Mouse (Mus musculus) thymus, postnatal 0 days (tissue): ENCODE results near the gene Ifna7. TPM values are rescaled to one million over a fixed set of nuclear protein-coding genes. Genes with fewer than 3 reads are reported as not detected.

ENCODE experiments used
- DNase-seq: peaks from one replicate; pipeline ENCODE4 v3.0.0-alpha.2; 2015; ENCODE audit warnings: low spot score
- polyA plus RNA-seq: library from polyadenylated mRNA; unstranded; fragments of >200 nt; fragmentation: Nextera tagmentation; extraction: Ambion mirVana; gene quantifications from 2 replicates; pipeline ENCODE4 v1.2.1, GENCODE M21; 2015

Ifna7 gene
- polyA plus RNA-seq, 1 experiment from 2014 or later = not detected

DNA sequence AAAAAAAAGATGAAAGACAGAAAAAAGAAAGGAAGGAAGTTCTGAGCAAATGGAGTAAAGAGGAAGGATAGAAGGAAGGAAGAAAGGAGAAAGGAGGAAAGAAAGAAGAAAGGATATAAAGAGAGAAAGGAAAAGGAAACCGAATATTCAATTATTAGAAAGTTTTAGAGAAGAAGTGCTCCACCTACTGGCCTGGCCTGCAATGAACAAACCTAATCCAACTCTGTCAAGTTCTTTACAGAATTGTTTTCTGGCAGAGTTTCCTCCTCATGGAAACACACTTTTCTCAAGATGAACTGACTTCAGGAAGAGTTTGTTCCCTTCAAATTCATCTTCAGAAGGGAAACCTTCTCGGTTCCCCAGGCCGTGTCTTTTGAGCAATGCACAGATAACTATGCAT is 22.8 kb downstream of the Ifna7 start:
- peak; percentile 17 for DNase-seq

DNA sequence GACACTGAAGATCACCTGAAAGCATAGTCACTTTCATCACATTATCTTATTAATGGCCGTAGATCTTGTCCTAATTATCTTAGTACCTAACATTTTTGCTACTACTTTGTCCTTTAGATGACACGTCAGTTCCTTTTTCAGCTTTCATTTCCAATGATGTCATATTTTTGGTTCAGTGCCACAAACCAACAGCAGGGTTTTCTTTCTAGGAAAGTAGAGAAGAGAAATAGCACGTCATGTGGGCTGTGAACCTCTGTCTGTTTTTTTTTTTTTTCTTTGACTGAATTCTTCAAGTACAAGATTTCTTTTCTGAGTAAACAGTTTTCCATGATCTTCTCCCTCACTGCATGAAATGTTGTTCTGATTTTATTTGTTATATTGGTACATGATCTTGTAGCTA is 24.0 kb downstream of the Ifna7 start:
- no peak for DNase-seq

DNA sequence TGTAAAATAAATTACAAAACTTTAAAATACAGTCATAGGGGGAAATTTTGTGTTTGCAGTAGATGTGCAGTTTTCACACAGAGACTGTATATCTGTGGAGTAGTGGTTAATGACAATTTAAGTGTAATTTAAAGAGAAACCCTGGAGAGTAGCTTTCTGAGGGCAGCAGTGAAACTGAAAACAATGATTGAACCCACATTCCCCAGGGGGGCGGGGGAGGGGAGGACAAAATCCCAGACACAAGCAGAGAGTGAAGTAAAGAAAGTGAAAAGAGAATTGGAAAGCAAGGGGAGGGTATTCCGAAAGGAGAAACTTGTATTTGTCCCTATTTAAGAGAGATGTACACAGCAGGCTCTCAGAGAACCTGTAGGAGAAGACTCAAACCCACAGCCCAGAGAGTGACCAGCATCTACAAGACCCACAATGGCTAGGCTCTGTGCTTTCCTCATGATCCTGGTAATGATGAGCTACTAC is 25.4 kb downstream of the Ifna7 start, which contains the start of gene Ifna4:
TSS of gene Ifna4 (plus strand) at position 424 of the 474 bp plus-strand sequence.
- no peak for DNase-seq

DNA sequence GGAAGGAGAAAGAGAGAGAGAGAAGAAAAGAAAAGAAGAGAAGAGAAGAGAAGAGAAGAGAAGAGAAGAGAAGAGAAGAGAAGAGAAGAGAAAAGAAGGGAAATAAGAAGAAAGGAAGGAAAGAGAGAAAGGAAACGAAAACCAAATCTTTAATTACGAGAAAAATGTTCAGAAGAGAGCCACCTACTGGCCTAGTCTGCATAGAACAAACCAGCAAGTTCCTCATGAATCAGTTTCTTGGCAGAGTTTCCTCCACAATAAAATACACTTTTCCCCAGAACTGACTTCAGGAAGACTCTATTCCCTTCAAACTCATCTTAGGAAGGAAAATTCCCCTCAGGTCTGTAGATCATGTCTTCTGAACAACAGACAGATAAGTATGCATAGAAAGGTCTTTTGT is 29.3 kb downstream of the Ifna7 start:
- no peak for DNase-seq

DNA sequence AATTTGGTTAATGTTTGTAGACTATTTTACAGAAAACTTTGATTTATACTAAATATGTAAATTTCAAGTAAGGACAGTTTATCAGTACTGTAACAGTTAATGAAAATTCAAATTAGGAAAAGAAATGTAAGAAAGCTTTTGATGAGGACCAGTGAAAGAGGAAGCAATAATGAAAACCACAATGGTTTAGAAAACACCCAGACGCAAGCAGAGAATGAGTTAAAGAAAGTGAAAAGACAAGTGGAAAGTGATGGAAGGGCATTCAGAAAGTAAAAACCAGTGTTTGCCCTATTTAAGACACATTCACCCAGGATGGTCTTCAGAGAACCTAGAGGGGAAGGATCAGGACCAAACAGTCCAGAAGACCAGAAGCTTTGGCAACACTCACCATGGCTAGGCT is 33.7 kb downstream of the Ifna7 start, which contains the start of gene Ifna1:
TSS of gene Ifna1 (plus strand) at position 390 of the 400 bp plus-strand sequence.
- no peak for DNase-seq

DNA sequence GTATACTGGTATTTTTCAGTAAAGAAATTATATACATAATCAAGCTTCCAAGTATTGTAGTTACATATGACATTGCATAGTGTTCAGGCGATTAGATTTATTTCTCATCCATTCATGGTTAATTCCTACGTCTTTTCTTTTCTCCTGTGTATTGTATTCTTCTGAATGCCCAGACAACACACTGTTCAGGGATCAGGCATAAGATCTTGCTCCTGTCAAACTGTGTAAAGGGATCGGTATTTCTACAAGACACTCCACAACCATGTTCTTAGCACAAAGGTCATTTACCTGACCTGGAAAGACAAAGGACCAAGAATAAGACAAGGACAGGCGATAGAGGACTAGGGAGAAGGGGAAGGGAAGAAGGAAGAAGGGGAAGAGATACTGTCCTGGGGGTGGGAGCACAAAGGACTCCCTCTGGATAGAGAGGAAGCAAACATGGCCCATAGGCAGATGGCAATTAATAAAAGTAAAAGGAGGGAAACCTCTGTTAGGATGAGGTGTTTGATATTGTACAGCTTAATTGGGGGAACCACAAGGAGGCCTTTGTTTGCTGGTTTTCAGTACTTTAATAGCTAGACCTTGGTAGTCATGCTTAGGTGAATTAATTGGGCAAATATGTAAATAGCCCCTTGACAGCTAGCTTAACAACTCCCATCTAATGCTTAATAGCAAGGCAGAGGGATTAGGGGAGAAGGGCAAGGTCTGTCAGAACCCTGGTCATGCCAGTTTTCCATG is 35.2 kb downstream of the Ifna7 start:
- no peak for DNase-seq

DNA sequence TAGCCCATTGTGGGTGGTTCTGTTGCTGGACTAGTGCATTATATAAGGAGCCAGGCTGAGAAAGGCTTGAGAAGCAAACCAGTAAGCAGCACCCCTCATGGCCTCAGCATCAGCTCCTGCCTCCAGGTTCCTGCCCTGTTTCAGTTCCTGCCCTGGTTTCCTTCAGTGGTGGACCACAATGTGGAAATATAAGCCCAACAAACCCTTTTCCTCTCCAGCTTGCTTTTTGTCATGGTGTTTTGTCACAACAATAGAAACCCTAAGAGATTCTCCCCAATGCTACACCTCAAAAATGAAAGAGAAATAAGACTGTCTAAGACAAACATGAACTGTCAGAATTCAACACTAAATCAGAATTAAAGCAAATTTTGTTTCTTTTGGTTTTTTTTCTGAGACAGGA is 43.2 kb downstream of the Ifna7 start:
- DNase-seq = no peak

DNA sequence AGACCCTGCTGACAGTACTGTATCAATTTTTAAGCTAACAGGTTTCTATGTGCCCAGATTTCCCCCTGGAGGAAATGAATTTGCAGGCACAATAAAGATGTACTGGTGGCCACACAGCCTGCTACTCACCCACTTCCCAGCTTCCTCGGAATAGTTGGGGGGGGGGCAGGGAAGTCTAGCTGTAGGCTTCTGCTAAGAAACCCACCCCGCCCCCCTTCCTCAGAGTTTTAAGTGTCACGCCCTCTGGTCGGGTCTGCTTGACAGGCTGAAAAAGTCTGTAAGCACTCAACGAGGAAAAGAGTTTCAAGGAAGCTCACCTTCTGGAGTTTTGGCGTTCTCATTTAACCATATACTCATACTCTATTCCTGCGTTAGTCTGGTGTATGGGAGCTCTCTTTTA is 47.3 kb downstream of the Ifna7 start:
- no peak for DNase-seq

DNA sequence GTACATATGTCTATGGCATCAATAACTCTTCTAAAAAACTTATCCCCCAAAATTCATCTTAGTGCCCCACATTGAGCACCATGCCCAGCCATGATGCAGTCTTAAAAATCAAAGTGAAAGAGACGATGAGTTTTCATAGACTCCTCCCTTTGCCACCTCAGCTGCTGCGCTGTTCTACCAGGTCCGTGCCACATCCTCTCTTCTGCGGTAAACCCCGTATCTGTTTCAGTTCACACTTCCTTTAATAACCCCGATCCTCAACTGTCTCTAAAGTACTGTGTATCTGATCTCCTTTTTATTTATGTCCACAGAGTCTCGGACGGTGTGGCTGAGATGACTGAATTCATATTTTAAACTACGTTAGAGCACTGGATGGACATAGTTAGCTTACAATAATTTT is 48.6 kb downstream of the Ifna7 start:
- DNase-seq = peak; percentile 85

DNA sequence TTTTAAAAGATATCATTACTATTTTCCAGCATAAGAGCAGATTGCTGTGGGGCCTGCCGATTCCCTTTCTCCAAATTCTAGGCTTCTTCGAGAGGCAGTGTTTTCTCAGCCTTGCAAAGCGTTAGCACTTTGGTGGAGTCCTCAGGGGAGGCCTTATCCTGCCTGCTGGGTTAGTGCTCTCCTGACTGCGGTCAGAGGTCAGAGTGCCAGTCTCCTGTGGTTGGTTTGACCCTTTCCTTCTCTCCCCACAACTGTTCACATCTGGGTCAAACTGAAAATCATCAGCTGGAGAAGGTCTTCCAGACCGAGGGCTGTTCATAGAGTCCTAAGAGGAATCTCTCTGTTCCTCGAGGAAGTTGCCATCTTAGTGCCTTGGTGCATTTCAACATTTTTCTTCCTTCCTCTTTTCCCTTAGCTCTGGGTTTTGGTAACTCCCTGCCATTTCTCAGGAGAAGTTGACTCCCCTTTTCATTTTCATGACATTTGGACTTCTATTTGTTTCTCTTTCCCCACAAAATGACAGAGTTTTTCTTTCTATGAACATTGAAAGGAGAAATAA is 49.1 kb downstream of the Ifna7 start:
- no peak for DNase-seq

Other genes with a start within 250 kb of the Ifna7 start
- not detected in 2 replicates for gene Ifna14, start 244.4 kb upstream of the Ifna7 start, polyA plus RNA-seq
- gene Ifna9, start 223.8 kb upstream of the Ifna7 start, polyA plus RNA-seq = 0.24 TPM in 1 of 2 replicates, not detected in the other
- not detected in 2 replicates for gene Ifna12, start 212.9 kb upstream of the Ifna7 start, polyA plus RNA-seq
- gene C87499, start 181.8 kb upstream of the Ifna7 start, polyA plus RNA-seq = not detected in 2 replicates
- gene Ifna13, start 171.8 kb upstream of the Ifna7 start, polyA plus RNA-seq = not detected in 2 replicates
- not detected in 2 replicates for gene Ifna16, start 139.3 kb upstream of the Ifna7 start, polyA plus RNA-seq
- gene Ifna2, start 132.3 kb upstream of the Ifna7 start, polyA plus RNA-seq = not detected in 2 replicates
- not detected in 2 replicates for gene Ifnab, start 124.9 kb upstream of the Ifna7 start, polyA plus RNA-seq
- 0.63 and 0.85 TPM in 2 replicates for gene Gm26566, start 94.4 kb upstream of the Ifna7 start, polyA plus RNA-seq
- 55.8 and 59.5 TPM in 2 replicates for gene Klhl9, start 93.8 kb upstream of the Ifna7 start, polyA plus RNA-seq
- not detected in 2 replicates for gene Gm13271, start 61.4 kb upstream of the Ifna7 start, polyA plus RNA-seq
- 0.33 and 0.37 TPM in 2 replicates for gene Gm13283, start 56.1 kb upstream of the Ifna7 start, polyA plus RNA-seq
- 0.18 and 0.36 TPM in 2 replicates for gene Gm13290, start 42.4 kb upstream of the Ifna7 start, polyA plus RNA-seq
- gene Gm13289, start 39.3 kb upstream of the Ifna7 start, polyA plus RNA-seq = not detected in 2 replicates
- gene Gm13272, start 36.4 kb upstream of the Ifna7 start, polyA plus RNA-seq = not detected in 2 replicates
- 0.23 and 0.31 TPM in 2 replicates for gene Ifnz, start 34.1 kb upstream of the Ifna7 start, polyA plus RNA-seq
- gene Gm13276, start 30.5 kb upstream of the Ifna7 start, polyA plus RNA-seq = not detected in 2 replicates
- gene Gm13277, start 27.6 kb upstream of the Ifna7 start, polyA plus RNA-seq = not detected in 2 replicates
- gene Gm13278, start 24.7 kb upstream of the Ifna7 start, polyA plus RNA-seq = not detected in 2 replicates
- not detected in 2 replicates for gene Gm13275, start 21.7 kb upstream of the Ifna7 start, polyA plus RNA-seq
- gene Gm13279, start 18.8 kb upstream of the Ifna7 start, polyA plus RNA-seq = not detected in 2 replicates
- 0.64 and 1.4 TPM in 2 replicates for gene Gm13285, start 16.6 kb upstream of the Ifna7 start, polyA plus RNA-seq
- not detected in 2 replicates for gene Gm13287, start 13.0 kb upstream of the Ifna7 start, polyA plus RNA-seq
- gene Gm13288, start 10.7 kb upstream of the Ifna7 start, polyA plus RNA-seq = not detected in 2 replicates
- not detected in 2 replicates for gene Ifna11, start 3.7 kb downstream of the Ifna7 start, polyA plus RNA-seq
- gene Ifna6, start 11.2 kb downstream of the Ifna7 start, polyA plus RNA-seq = not detected in 2 replicates
- gene Ifna5, start 19.3 kb downstream of the Ifna7 start, polyA plus RNA-seq = not detected in 2 replicates
- not detected in 2 replicates for gene Ifna4, start 25.6 kb downstream of the Ifna7 start, polyA plus RNA-seq
- gene Ifna1, start 33.9 kb downstream of the Ifna7 start, polyA plus RNA-seq = not detected in 2 replicates
- not detected in 2 replicates for gene Ifne, start 64.0 kb downstream of the Ifna7 start, polyA plus RNA-seq